Mouse (Mus musculus): Measurements from ENCODE around the gene Ccdc157.

GRCm38 (mm10) chr11:4189182-4189581, 29.1 kb upstream of the Ccdc157 start:
- TF ChIP-seq POLR2A (IDR thresholded peaks at IDR 0.05; ENCODE audit: borderline replicate concordance, extremely low read depth, insufficient read depth, insufficient read length, poor library complexity, severe bottlenecking) (no peak), CTCF (IDR thresholded peaks at IDR 0.05; ENCODE audit: borderline replicate concordance, extremely low read depth, insufficient read depth, insufficient read length) (no peak)

Data from brain, embryonic 14.5 days (tissue).